10 mouse cellular contexts compared by ENCODE assay signal in genomic region chr10:70799191-70799742, GRCm38 (mm10).
DNase-seq lines count a peak whose midpoint lies in the region; ATAC-seq lines count a peak whose summit lies in the region.
"Had no signal": no experiment of that assay in that cellular context is flagged by ENCODE, and none has a peak within 500 bp of the region (broad histone marks: within the 10 kb centered on the region; RNA-seq: fewer than 3 reads in every experiment).

No protein-coding gene starts in this region.

- no peaks in the 10 kb centered on the region for H3K27me3 ChIP-seq in forebrain, embryonic 15.5 days
- H3K27me3 ChIP-seq in forebrain, embryonic 10.5 days (ENCODE audit: poor library complexity, severe bottlenecking): no peaks in the 10 kb centered on the region

- H3K4me1 ChIP-seq in forebrain, embryonic 15.5 days: peaks cover 8% of the 10 kb centered on the region
- 0 out of 2 replicates have a peak, but pooled peaks cover 4% of the 10 kb centered on the region for H3K4me1 ChIP-seq in forebrain, embryonic 10.5 days

- H3K9ac ChIP-seq in forebrain, embryonic 15.5 days (replicated peaks): no peak overlapping the region

- no peaks in the 10 kb centered on the region for H3K9me3 ChIP-seq in forebrain, embryonic 15.5 days
- no peaks in the 10 kb centered on the region for H3K9me3 ChIP-seq in forebrain, embryonic 10.5 days
- H3K9me3 ChIP-seq: limb, embryonic 10.5 days had no signal

- 0 out of 2 replicates have a peak overlapping the region, but pooled peaks have one; percentile 67 for H3K27ac ChIP-seq in forebrain, embryonic 15.5 days (replicated peaks)
- no peak overlapping the region for H3K27ac ChIP-seq in forebrain, embryonic 10.5 days
- H3K27ac ChIP-seq: limb, embryonic 10.5 days had no signal

- H3K4me2 ChIP-seq in forebrain, embryonic 15.5 days (replicated peaks): no peak overlapping the region

- no peak overlapping the region for H3K4me3 ChIP-seq in forebrain, embryonic 15.5 days
- H3K4me3 ChIP-seq in forebrain, embryonic 10.5 days: no peak overlapping the region
- H3K4me3 ChIP-seq: erythroblast, embryonic 14.5 days; limb, embryonic 10.5 days had no signal

- no peak for DNase-seq in forebrain, embryonic 10.5 days (ENCODE audit: extremely low spot score, low spot score)
- peak; percentile 59 for DNase-seq in MN1 (ENCODE audit: low spot score)
- peak; percentile 89 to 92 for DNase-seq in frontal cortex, postnatal 36 days (ENCODE audit: low spot score in 2 of 2)
- peak; percentile 62 to 94 for DNase-seq in left cerebral cortex, adult 8-10 months (ENCODE audit: low spot score in 2 of 2)
- no peak for DNase-seq in cerebellum, postnatal 4 days (ENCODE audit: low spot score in 2 of 2)
- no peak for DNase-seq in lung, postnatal 25 days (ENCODE audit: low spot score)
- no peak for DNase-seq in retina, postnatal 1 day

- H3K36me3 ChIP-seq in forebrain, embryonic 15.5 days: no peaks in the 10 kb centered on the region
- no peaks in the 10 kb centered on the region for H3K36me3 ChIP-seq in forebrain, embryonic 10.5 days (replicated peaks)
- H3K36me3 ChIP-seq: limb, embryonic 10.5 days had no signal

- WGBS in forebrain, embryonic 15.5 days: 89% methylated on average over 11 of the region's 11 CpGs
- 92% methylated on average over 11 of the region's 11 CpGs for WGBS in forebrain, embryonic 10.5 days

- ATAC-seq in forebrain, embryonic 15.5 days (replicated peaks): no peak

Comparison
In these comparisons a context has a peak if more than half of its experiments do, and no peak if none do; other contexts are left out.
1. DNase-seq: peak in MN1 (single experiment), frontal cortex, postnatal 36 days (2 of 2) and left cerebral cortex, adult 8-10 months (2 of 2); none in forebrain, embryonic 10.5 days (single experiment), cerebellum, postnatal 4 days (0 of 2), lung, postnatal 25 days (single experiment) and retina, postnatal 1 day (single experiment).